Mouse (Mus musculus) heart, embryonic 15.5 days (tissue): ENCODE data around the gene Irgc1. TPM values are rescaled to one million over a fixed set of nuclear protein-coding genes. Genes with fewer than 3 reads are reported as not detected.

Experiments
- ATAC-seq: fragments of 200-750 bp; cut with Nextera tagmentation; replicated peaks from 2 replicates; pipeline ENCODE4 v1.8.0; 2017; ENCODE audit warnings: low read depth, moderate TSS enrichment; ENCODE audit not compliant: insufficient number of reproducible peaks, insufficient read depth, low FRiP score
- H3K27ac ChIP-seq: fragments of 300-500 bp; sonication (generic); 2 replicates; pipeline ENCODE4 v1.5.1; 2015; ENCODE audit warnings: mild to moderate bottlenecking, inconsistent platforms
- H3K27me3 ChIP-seq: fragments of 300-500 bp; sonication (generic); 2 replicates; pipeline ENCODE4 v1.6.1; 2015; ENCODE audit warnings: inconsistent platforms
- H3K36me3 ChIP-seq: fragments of 300-500 bp; sonication (generic); 2 replicates; pipeline ENCODE4 v1.6.1; 2015; ENCODE audit warnings: mild to moderate bottlenecking, inconsistent platforms
- H3K4me1 ChIP-seq: fragments of 300-500 bp; sonication (generic); replicated peaks from 2 replicates; pipeline ENCODE4 v1.6.1; 2015; ENCODE audit warnings: inconsistent platforms
- H3K4me2 ChIP-seq: fragments of 300-500 bp; sonication (generic); 2 replicates; pipeline ENCODE4 v1.6.1; 2015; ENCODE audit warnings: inconsistent platforms, mild to moderate bottlenecking, moderate library complexity
- H3K4me3 ChIP-seq: fragments of 300-500 bp; sonication (generic); 2 replicates; pipeline ENCODE4 v1.5.1; 2015; ENCODE audit warnings: mild to moderate bottlenecking, inconsistent platforms
- H3K9ac ChIP-seq: fragments of 300-500 bp; sonication (generic); 2 replicates; pipeline ENCODE4 v1.6.1; 2015; ENCODE audit warnings: mild to moderate bottlenecking, inconsistent platforms
- H3K9me3 ChIP-seq: fragments of 300-500 bp; sonication (generic); replicated peaks from 2 replicates; pipeline ENCODE4 v1.6.1; 2016; ENCODE audit warnings: inconsistent platforms
- WGBS: fragments of 180-500 bp; shearing (Covaris S2); methylation state at CpG from one replicate; pipeline ENCODE4 v1.1.7; 2015; ENCODE audit warnings: mixed read lengths; 5-methylcytosine and 5-hydroxymethylcytosine counted together
- polyA plus RNA-seq: library from polyadenylated mRNA; unstranded; fragments of >200 nt; fragmentation: Nextera tagmentation; extraction: Ambion mirVana; gene quantifications from 2 replicates; pipeline ENCODE4 v1.2.1, GENCODE M21; 2015

Irgc1 gene
- polyA plus RNA-seq, 1 experiment from 2014 or later: not detected

DNA sequence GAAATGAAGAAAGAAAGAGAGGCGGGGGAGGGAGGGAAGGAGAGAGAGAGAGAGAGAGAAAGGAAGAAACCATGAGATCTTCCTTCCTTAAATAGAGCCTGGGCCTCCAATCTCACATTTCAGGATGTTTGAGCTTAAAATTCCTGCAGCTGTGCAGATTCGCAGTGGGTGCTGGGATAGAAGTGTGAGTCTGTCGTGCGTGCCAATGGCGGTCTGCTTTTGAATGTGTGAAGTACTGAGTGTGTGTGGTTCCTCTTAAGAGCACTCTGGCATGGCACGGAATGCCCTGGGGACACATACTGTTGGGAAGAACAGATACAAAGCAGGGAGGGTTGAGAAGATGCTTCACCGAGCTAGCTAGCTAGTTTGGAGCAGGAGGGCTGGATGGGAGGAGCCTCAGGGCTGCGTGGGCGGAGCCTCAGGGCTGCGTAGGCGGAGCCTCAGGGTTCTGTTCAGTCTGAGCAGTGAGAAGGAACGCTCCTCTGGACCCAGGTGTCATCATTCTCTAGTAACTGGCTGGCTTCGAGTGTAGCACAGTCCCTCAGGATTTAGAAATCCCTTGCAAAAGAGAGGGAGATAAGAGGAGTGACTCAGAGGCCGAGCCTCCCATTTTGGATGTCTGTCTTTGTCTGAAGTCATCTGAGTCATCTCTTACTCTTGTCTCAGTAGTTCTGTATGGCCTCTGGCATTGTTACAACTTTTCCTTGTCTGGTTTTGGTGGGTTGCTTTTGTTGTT, 3.1 kb downstream of the Irgc1 start:
- 43% methylated on average over 14 of the region's 14 CpGs for WGBS
- Histone ChIP-seq H3K9me3 (no peaks in the 10 kb centered on the region), H3K4me1 (0 out of 2 replicates have a peak, but pooled peaks cover 3% of the 10 kb centered on the region), H3K27ac (no peak overlapping the region), H3K36me3 (no peaks in the 10 kb centered on the region), H3K9ac (no peak overlapping the region), H3K4me2 (no peak overlapping the region), H3K4me3 (no peak overlapping the region), H3K27me3 (no peaks in the 10 kb centered on the region)
- ATAC-seq: no peak; the same call in 1 of the 2 replicates

DNA sequence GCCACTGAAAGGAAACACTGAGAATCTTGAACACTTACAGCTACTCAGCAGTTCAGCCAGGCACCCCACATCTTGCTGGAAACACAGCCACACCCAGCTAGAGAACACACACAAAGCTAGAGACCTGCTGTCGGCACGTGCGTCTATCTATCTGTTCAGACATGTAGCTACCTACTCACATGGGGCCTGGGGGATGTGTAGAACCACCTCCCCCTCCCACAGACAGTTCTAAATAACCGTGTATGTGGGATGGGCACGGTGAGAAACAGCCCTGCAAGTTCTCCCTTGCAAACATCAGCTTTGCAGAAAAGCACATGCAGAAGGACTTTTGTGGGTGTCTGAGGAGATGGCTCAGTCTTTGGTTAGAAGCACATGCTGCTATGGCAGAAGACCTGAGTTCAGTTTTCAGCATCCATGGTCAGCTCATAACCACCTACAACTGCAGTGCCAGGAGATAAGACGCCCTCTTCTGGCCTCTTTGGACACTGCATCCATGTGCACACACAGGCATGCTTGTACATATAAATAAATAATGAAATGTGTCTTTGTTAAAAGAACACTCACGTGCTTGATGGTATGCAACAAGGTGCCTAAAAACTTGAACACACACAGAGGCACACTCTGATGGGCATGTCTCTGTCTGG, 5.3 kb downstream of the Irgc1 start:
- 69% methylated on average over 7 of the region's 7 CpGs for WGBS

DNA sequence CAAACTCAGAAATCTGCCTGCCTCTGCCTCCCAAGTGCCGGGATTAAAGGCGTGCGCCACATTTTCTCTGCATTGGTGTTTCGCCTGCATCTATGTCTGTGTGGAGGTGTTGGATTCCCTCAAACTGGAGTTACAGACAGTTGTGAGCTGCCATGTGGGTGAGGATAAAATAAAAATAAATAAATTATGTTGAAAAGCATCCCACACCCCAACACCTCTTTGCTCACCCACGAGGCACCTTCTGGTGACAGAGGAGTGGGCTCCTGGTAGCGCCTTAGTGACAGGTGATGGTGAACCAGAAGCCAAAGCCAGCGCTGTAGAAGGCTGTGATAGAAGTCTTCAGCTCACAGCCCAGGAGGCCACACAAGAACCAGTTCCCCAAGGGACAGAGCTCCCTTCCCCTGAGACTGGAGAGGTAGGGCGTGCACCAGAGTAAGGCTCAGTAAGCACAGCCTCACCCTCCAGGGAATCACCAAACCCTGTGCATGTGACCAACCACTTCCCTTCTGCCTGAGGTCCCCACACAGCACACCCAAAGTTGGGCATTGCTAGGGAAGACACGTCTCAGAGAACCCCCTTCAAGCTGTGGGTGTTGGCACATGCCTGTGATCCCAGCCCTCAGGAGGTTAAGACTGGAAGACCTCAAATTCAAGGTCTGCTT, 6.7 kb downstream of the Irgc1 start:
- ATAC-seq: no peak; the same call in 1 of the 2 replicates
- H3K9me3 ChIP-seq: no peaks in the 10 kb centered on the region
- no peak overlapping the region for H3K27ac ChIP-seq
- H3K9ac ChIP-seq: no peak overlapping the region
- H3K36me3 ChIP-seq: no peaks in the 10 kb centered on the region
- H3K4me3 ChIP-seq: no peak overlapping the region
- 0 out of 2 replicates have a peak, but pooled peaks cover 3% of the 10 kb centered on the region for H3K4me1 ChIP-seq
- 79% methylated on average over 9 of the region's 9 CpGs for WGBS
- H3K27me3 ChIP-seq: no peaks in the 10 kb centered on the region
- no peak overlapping the region for H3K4me2 ChIP-seq

More for the DNA sequence above, 5.3 kb downstream of the Irgc1 start:
- no peak for ATAC-seq
- Histone ChIP-seq H3K9ac (no peak overlapping the region), H3K4me2 (no peak overlapping the region), H3K27ac (no peak overlapping the region), H3K36me3 (no peaks in the 10 kb centered on the region), H3K4me1 (0 out of 2 replicates have a peak, but pooled peaks cover 3% of the 10 kb centered on the region), H3K4me3 (no peak overlapping the region), H3K9me3 (no peaks in the 10 kb centered on the region), H3K27me3 (no peaks in the 10 kb centered on the region)

DNA sequence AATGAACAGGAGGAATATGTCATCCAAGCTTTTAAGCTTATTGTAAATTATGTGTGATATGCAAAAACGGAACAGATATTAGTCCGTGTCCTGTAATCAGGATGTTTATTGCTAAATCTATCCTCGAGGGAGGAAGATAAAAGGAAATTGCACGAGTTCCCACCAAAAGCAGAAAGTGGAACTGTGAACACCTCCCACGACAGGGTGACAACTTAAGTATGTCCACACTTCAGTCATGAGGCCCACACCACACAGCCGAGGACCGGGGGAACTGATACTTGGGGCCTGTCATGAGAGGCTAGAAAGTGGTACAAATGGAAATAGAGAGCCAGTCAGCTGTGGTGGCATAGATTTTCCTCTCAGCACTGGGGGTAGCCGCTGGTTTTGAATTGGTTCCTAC, 9.8 kb downstream of the Irgc1 start:
- no peaks in the 10 kb centered on the region for H3K36me3 ChIP-seq
- no peak overlapping the region for H3K4me2 ChIP-seq
- 43% methylated on average over 8 of the region's 8 CpGs for WGBS
- H3K27me3 ChIP-seq: no peaks in the 10 kb centered on the region
- H3K4me1 ChIP-seq: peaks cover 9% of the 10 kb centered on the region
- H3K9me3 ChIP-seq: no peaks in the 10 kb centered on the region
- no peak overlapping the region for H3K9ac ChIP-seq
- no peak overlapping the region for H3K4me3 ChIP-seq
- ATAC-seq: no peak
- no peak overlapping the region for H3K27ac ChIP-seq

DNA sequence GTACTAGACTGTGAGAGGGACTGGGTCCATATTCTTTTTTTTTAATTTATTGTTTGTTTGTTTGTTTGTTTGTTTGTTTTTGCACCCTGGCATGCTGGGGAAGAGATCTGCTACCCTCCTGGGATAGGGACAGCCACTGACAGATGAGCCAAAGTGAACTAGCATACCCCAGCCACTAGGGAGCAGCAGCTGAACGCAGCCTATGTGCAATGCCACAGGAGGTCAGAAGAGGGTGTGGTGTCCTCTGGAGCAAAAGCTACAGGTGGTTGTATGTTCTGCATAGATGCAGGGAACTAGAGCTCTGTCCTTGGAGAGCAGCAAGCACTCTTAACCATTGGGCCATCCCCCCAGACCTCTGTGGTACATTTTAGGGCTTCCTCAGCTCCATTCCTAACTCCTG, 10.3 kb downstream of the Irgc1 start:
- no peaks in the 10 kb centered on the region for H3K9me3 ChIP-seq
- H3K4me3 ChIP-seq: no peak overlapping the region
- H3K27me3 ChIP-seq: no peaks in the 10 kb centered on the region
- H3K4me1 ChIP-seq: peaks cover 9% of the 10 kb centered on the region
- H3K27ac ChIP-seq: no peak overlapping the region
- H3K36me3 ChIP-seq: no peaks in the 10 kb centered on the region
- ATAC-seq: no peak
- H3K9ac ChIP-seq: no peak overlapping the region
- H3K4me2 ChIP-seq: no peak overlapping the region
- 16% methylated on average over 1 of the region's 1 CpGs for WGBS

DNA sequence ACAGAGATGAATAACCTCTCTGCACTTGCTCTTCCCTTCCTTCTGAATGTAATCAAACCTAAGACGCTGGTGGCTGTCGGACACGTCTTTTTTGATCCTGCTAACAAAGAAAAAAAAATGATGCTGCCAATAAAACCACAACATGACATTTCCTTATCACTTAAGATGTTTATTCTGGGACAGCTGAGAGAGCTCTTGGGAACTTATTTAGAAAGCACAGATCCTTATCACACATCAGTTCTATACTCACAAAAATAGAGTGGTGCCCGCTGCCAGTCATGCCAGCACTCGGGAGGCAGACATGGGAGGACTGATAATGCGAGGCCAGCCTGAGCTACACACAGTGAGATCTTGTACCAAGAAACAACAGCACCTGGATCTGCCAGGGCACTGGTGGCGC, 12.2 kb downstream of the Irgc1 start:
- Histone ChIP-seq H3K4me2 (no peak overlapping the region), H3K27me3 (no peaks in the 10 kb centered on the region), H3K4me3 (no peak overlapping the region), H3K4me1 (peaks cover 9% of the 10 kb centered on the region), H3K36me3 (no peaks in the 10 kb centered on the region), H3K27ac (no peak overlapping the region), H3K9ac (no peak overlapping the region), H3K9me3 (no peaks in the 10 kb centered on the region)
- ATAC-seq: no peak
- 65% methylated on average over 7 of the region's 7 CpGs for WGBS

DNA sequence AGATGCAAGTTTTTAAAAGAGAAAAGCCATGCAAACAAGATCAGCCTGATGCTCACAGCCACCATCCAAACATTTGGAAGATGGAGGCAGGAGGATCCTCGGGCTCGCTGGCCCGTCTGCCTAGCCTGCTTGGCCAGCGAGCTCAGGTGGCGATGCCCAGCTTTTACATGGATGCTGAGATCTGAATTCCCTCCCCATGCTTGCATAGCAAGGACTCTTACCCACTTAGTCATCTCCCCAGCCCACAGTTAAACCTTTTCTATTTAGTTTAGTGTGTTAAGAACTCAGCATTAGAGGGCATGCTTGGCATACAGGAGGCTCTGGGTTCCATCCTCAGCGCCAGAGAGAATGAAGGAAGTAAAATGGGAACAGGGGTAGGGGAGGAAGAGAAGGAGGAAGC, 12.9 kb downstream of the Irgc1 start:
- Histone ChIP-seq H3K4me3 (no peak overlapping the region), H3K4me1 (peaks cover 9% of the 10 kb centered on the region), H3K4me2 (no peak overlapping the region), H3K36me3 (no peaks in the 10 kb centered on the region), H3K27me3 (no peaks in the 10 kb centered on the region), H3K9ac (no peak overlapping the region), H3K27ac (no peak overlapping the region), H3K9me3 (no peaks in the 10 kb centered on the region)
- 78% methylated on average over 6 of the region's 6 CpGs for WGBS
- ATAC-seq: no peak

DNA sequence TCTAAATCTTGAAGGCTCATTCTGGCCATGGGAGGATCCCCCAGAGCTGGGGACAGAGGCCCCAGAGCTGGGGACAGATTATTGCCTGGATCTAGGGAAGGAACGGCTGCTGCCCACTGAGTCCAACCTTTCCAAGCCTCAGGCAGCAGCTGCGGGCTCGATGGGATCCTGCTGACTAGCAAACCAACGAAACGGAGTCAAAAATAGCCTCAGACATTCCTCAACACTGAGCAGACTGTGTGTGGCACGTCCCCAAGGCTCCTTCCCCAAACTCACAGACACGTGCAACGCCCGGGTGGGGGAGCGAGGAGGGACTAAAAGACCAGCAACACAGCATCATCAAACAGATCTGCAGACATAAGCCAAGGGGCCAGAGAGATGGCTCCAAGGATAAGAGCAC, 14.1 kb downstream of the Irgc1 start:
- Histone ChIP-seq H3K9me3 (no peaks in the 10 kb centered on the region), H3K4me3 (no peak overlapping the region), H3K4me1 (peaks cover 9% of the 10 kb centered on the region), H3K27me3 (peaks cover 8% of the 10 kb centered on the region), H3K27ac (peak overlapping the region; percentile 78), H3K4me2 (peak overlapping the region; percentile 42), H3K9ac (peak overlapping the region; percentile 18; the same call in 1 of the 2 replicates), H3K36me3 (no peaks in the 10 kb centered on the region)
- 30% methylated on average over 10 of the region's 10 CpGs for WGBS
- ATAC-seq: peak; percentile 54; the same call in 1 of the 2 replicates

DNA sequence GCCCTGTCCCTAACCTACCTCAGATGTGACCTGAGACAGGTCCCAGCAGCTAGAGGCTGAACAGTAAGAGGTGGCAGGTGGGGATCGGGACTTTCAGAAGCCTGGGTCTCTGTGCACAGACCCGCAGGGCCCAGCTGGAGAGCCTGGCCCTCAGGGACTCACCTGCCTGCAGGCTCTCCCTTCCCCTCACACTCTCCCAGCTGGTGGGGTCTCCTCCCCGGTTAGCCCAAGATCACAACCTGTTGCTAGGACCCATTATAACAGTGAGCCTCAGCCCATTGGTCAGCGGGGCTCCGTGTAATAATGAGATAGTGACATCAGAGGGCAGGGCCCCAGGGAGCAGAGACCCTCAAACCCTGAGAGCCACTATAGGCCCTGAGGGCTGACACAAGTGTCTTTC, 16.8 kb downstream of the Irgc1 start:
- no peak for ATAC-seq
- H3K9me3 ChIP-seq: no peaks in the 10 kb centered on the region
- H3K4me2 ChIP-seq: no peak overlapping the region
- no peak overlapping the region for H3K4me3 ChIP-seq
- H3K36me3 ChIP-seq: no peaks in the 10 kb centered on the region
- no peak overlapping the region for H3K27ac ChIP-seq
- 72% methylated on average over 5 of the region's 5 CpGs for WGBS
- H3K9ac ChIP-seq: no peak overlapping the region
- H3K4me1 ChIP-seq: peaks cover 18% of the 10 kb centered on the region
- H3K27me3 ChIP-seq: peaks cover 24% of the 10 kb centered on the region

DNA sequence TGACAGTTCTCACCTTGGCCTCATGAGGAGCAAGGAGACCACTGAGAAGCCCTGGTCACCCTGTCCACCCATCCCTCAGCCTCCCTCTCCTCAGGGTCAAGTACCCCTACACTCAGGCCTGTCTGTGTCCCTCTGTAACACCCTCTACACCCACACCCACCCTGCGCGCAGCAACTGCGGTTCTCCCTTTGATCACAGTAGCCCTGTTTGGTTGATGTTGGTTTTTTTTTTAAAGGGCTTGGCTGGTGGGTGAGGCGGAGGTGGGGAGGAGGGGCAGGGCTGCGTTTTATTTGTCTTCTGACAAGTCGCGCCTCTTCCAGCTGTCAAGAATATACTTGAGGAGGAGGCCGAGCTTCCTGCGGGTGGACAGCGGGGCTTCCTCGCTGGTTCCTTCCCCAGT, 20.4 kb downstream of the Irgc1 start:
- Histone ChIP-seq H3K4me1 (peaks cover 17% of the 10 kb centered on the region), H3K9ac (no peak overlapping the region), H3K27me3 (peaks cover 24% of the 10 kb centered on the region), H3K9me3 (no peaks in the 10 kb centered on the region), H3K4me3 (no peak overlapping the region), H3K4me2 (no peak overlapping the region), H3K27ac (no peak overlapping the region), H3K36me3 (no peaks in the 10 kb centered on the region)
- ATAC-seq: no peak
- 40% methylated on average over 11 of the region's 11 CpGs for WGBS

DNA sequence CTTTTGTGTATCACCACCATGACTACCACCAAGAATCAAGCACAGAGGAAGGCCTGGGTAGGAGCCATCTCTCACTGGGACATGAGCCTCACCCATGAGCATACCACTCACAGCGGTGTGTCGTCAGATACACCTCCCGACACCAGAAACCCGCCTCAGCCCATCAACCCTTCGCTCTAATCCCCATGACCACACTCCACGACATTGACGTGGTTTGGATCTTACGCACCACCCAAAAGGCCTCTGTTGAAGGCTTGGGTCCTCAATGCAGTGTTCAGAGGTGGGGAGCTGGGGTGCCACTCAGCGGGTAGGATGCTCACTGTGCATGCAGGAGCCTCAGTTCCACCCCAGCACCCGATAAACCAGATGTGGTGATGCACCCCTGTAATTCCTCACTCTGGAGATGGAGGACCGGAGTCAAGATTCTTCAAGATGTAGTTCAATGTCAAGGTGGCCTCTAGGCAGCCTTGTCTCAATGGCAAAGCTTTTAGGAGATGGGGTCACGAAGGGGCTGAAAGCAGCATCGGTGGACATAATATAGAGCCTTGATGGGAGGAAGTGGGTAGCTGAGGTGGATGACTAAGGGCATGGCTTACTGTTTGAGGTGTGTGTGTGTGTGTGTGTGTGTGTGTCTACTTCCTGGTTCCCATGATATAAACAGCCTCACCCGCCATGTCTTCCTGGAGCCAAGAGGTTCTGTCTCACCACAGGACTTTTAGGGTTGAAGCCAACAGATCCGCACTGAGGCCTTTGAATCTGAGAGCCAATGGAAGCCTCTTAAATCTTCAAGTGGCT, 21.3 kb downstream of the Irgc1 start:
- no peak for ATAC-seq
- WGBS: 87% methylated on average over 15 of the region's 15 CpGs

More for the DNA sequence above, 21.3 kb downstream of the Irgc1 start:
- H3K36me3 ChIP-seq: no peaks in the 10 kb centered on the region
- H3K4me1 ChIP-seq: peaks cover 17% of the 10 kb centered on the region
- no peak overlapping the region for H3K27ac ChIP-seq
- no peak overlapping the region for H3K4me2 ChIP-seq
- H3K4me3 ChIP-seq: no peak overlapping the region
- no peak overlapping the region for H3K9ac ChIP-seq
- no peaks in the 10 kb centered on the region for H3K9me3 ChIP-seq
- H3K27me3 ChIP-seq: peaks cover 24% of the 10 kb centered on the region
